Mouse (Mus musculus) cortical plate, adult 2 months (tissue): ENCODE data around the gene Polr2i.

ENCODE experiments used
- CTCF ChIP-seq: fragments of 200-500 bp; IDR thresholded peaks from 2 replicates; pipeline ENCODE4 v1.5.1; 2011; ENCODE audit warnings: mild to moderate bottlenecking, control low read depth, low read length; ENCODE audit not compliant: insufficient read depth; ENCODE audit errors: extremely low read depth
- POLR2A ChIP-seq: fragments of 200-500 bp; IDR thresholded peaks from 2 replicates; pipeline ENCODE4 v1.6.1; 2011; ENCODE audit warnings: mild to moderate bottlenecking, low read length, control low read depth; ENCODE audit not compliant: insufficient read depth; ENCODE audit errors: extremely low read depth

DNA sequence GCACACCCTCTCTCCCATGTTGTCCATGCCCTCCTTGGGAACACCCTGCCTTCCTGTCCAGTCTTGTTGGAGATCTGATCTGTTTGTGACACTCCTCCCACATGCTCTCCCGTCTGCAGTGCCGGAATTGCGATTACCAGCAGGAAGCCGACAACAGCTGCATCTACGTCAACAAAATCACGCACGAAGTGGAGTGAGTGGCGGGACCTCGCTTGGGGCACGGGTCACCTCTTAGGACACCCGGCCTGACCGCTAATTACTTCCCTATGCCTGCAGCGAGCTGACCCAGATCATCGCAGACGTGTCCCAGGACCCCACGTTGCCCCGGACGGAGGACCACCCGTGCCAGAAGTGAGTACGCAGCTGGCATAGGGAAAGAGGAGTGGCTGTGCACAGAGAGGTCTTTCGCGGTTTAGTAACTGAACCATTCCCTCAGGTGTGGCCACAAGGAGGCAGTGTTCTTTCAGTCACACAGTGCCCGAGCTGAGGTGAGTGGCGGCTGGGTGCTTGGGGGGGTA is 942 bp downstream of the Polr2i start:
- TF ChIP-seq CTCF, result peak; percentile 29; the same call in 1 of the 2 replicates
- no peak for TF ChIP-seq POLR2A
